Mouse (Mus musculus) cortical plate, adult 2 months (tissue): ENCODE measurements around the gene Setd3. TPM values are rescaled to one million over a fixed set of nuclear protein-coding genes. Genes with fewer than 3 reads are reported as not detected.

Experiments used
- H3K27ac ChIP-seq: fragments of 200-500 bp; 2 replicates; pipeline ENCODE4 v1.5.1; 2012; ENCODE audit warnings: low read length, control low read depth, inconsistent platforms; ENCODE audit not compliant: insufficient read depth
- H3K4me1 ChIP-seq: fragments of 200-500 bp; 2 replicates; pipeline ENCODE4 v1.6.1; 2011; ENCODE audit warnings: low read length; ENCODE audit not compliant: control insufficient read depth, insufficient read depth
- H3K4me3 ChIP-seq: fragments of 200-500 bp; 2 replicates; pipeline ENCODE4 v1.5.1; 2011; ENCODE audit warnings: mild to moderate bottlenecking, low read length, control low read depth; ENCODE audit not compliant: insufficient read depth
- CTCF ChIP-seq: fragments of 200-500 bp; IDR thresholded peaks from 2 replicates; pipeline ENCODE4 v1.5.1; 2011; ENCODE audit warnings: mild to moderate bottlenecking, control low read depth, low read length; ENCODE audit not compliant: insufficient read depth; ENCODE audit errors: extremely low read depth
- POLR2A ChIP-seq: fragments of 200-500 bp; IDR thresholded peaks from 2 replicates; pipeline ENCODE4 v1.6.1; 2011; ENCODE audit warnings: mild to moderate bottlenecking, low read length, control low read depth; ENCODE audit not compliant: insufficient read depth; ENCODE audit errors: extremely low read depth
- polyA plus RNA-seq: library from polyadenylated mRNA; depleted of rRNA; stranded (reverse); fragments of >200 nt; gene quantifications from 2 replicates; pipeline ENCODE4 v1.2.3, GENCODE M21; 2012

The Setd3 gene
- polyA plus RNA-seq, 1 experiment: 107 TPM

GRCm38 (mm10) chr12:108208216-108208615 lies 29.1 kb upstream of the Setd3 start:
- Histone ChIP-seq H3K27ac (no peak overlapping the region), H3K4me3 (no peak overlapping the region), H3K4me1 (peaks cover 3% of the 10 kb centered on the region; the same call in 1 of the 2 replicates)
- TF ChIP-seq CTCF (no peak), POLR2A (no peak)

- Histone ChIP-seq H3K4me3 (no peak overlapping the region), H3K4me1 (peaks cover 3% of the 10 kb centered on the region; the same call in 1 of the 2 replicates), H3K27ac (no peak overlapping the region)
- TF ChIP-seq CTCF (peak; percentile 74), POLR2A (no peak)
These were observed 27.5 kb upstream of the Setd3 start for GRCm38 (mm10) chr12:108206641-108207040.

DNA sequence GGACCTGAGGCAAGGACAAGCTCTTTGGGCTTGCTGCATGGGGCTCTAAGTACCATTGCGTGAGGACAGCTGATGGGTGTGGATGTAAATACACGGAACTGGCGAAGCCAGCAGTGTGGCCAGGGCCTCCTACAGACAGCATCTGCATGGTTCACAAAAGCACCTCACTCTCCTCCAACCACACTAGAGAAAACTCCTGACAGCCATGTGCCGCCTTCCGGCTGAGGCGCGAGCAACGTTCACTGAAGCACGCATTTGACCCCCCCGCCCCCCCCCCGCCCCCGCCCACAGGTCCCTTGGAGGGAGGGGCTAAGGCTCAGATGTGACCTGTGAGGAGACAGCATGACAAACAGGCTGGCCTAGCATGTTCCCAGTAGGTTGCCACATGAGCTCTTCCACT lies 25.9 kb upstream of the Setd3 start:
- Histone ChIP-seq H3K27ac (no peak overlapping the region), H3K4me3 (no peak overlapping the region), H3K4me1 (peaks cover 6% of the 10 kb centered on the region; the same call in 1 of the 2 replicates)
- no peak for TF ChIP-seq CTCF
- no peak for TF ChIP-seq POLR2A

DNA sequence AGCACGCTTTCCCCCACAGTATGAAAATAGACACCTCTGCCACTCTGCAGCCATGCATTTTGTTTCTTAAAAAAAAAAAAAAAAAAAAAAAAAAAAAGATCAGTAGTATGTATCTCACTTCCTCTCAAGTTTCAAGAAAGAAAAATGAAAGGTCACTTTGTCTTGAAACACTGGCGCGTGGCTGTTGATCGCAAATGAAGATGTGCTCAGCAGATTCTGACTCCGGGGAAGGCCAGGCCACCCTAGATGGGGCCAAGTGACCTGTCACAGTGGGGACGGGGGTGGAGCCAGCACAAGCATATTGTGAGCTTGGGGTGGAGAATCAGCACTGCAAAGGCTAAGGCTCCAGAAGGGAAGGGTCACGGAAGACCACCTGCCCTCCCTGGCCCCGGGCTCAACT lies 24.8 kb upstream of the Setd3 start:
- H3K4me1 ChIP-seq: peaks cover 6% of the 10 kb centered on the region; the same call in 1 of the 2 replicates
- TF ChIP-seq CTCF (no peak), POLR2A (no peak)
- H3K4me3 ChIP-seq: no peak overlapping the region
- no peak overlapping the region for H3K27ac ChIP-seq

- Histone ChIP-seq H3K4me3 (no peak overlapping the region), H3K27ac (no peak overlapping the region), H3K4me1 (peaks cover 5% of the 10 kb centered on the region; the same call in 1 of the 2 replicates)
- TF ChIP-seq POLR2A (no peak), CTCF (0 out of 2 replicates have a peak, but pooled peaks have one; percentile 7)
These were observed 21.0 kb upstream of the Setd3 start for GRCm38 (mm10) chr12:108200094-108200493.

GRCm38 (mm10) chr12:108198447-108198846 lies 19.3 kb upstream of the Setd3 start:
- no peak overlapping the region for H3K27ac ChIP-seq
- peaks cover 9% of the 10 kb centered on the region; the same call in 1 of the 2 replicates for H3K4me1 ChIP-seq
- TF ChIP-seq POLR2A (no peak), CTCF (no peak)
- no peak overlapping the region for H3K4me3 ChIP-seq

DNA sequence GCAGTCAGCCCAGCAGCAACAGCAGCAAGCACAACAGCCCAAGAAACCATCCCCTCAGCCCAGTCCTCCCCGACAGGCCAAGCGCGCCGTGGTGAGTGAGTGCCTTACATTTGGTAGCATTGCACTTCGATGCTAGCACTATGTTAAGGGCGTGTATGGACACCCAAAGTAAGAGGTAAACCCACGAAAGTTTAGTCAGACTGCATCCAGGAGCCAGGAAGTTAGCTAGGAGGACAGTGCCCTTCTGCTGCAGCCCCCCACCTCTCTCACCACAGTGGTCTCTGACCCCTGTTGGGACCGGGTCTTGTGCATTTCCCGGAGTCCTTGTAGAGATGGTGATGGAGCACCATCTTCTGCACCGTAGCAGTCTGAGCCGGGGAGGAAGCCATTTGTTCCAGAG lies 16.6 kb upstream of the Setd3 start:
- Histone ChIP-seq H3K27ac (peak overlapping the region; percentile 26; the same call in 1 of the 2 replicates), H3K4me3 (no peak overlapping the region), H3K4me1 (peaks cover 10% of the 10 kb centered on the region; the same call in 1 of the 2 replicates)
- no peak for TF ChIP-seq POLR2A
- TF ChIP-seq CTCF: no peak

DNA sequence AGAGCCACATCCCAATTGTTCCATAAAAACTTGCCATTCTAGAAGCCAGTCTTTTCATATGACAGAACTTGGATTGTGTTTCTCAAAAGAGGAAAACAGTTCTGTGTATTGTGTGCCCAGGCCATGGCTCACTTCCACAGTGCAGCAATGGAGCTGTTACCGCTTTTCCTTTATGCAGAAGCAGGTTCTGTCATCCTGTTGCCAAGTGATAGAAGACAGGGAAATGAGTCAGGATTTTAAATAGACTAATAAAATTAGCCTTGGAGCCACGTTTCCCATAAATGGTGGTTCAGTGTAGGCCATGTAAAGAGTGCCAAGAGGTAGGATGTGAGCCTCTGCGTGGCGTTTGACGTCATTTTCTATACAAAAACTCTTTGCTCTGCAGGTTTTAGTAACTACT lies 14.8 kb upstream of the Setd3 start:
- Histone ChIP-seq H3K27ac (peak overlapping the region; percentile 91), H3K4me3 (no peak overlapping the region), H3K4me1 (peaks cover 9% of the 10 kb centered on the region; the same call in 1 of the 2 replicates)
- TF ChIP-seq POLR2A (no peak), CTCF (no peak)

GRCm38 (mm10) chr12:108187541-108188091 lies 8.5 kb upstream of the Setd3 start:
- Histone ChIP-seq H3K4me1 (no peaks in the 10 kb centered on the region), H3K27ac (no peak overlapping the region), H3K4me3 (no peak overlapping the region)
- TF ChIP-seq CTCF: no peak
- no peak for TF ChIP-seq POLR2A

DNA sequence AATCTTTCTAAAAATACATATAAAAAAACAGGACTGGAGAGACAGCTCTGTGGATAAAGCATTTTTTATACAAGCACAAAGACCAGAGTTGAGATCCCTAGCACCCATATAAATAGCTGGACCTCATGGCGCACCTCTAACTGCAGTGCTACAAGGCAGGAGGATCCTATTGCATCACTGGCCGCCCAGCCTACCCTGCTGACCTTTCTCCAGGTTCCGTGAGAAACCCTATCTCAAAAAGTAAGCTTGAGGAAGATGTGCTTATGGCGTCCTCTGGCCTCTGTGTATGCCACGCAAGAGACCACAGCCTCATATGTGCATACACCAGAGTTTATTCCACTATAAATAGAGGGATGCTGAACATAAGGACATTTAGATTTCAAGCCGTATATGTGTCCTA lies 2.6 kb upstream of the Setd3 start:
- TF ChIP-seq CTCF: no peak
- no peak for TF ChIP-seq POLR2A
- Histone ChIP-seq H3K27ac (no peak overlapping the region), H3K4me3 (no peak overlapping the region), H3K4me1 (peaks cover 3% of the 10 kb centered on the region; the same call in 1 of the 2 replicates)

- Histone ChIP-seq H3K27ac (peak within 1 kb of the TSS; percentile 99), H3K4me3 (peak within 1 kb of the TSS; percentile 93), H3K4me1 (peaks cover 5% of the 10 kb centered on the region; the same call in 1 of the 2 replicates)
- TF ChIP-seq CTCF (no peak), POLR2A (peak; percentile 96)
These were observed 480 bp upstream of the Setd3 start, which contains the start of gene Ccnk for GRCm38 (mm10) chr12:108179321-108180266. Ccnk (plus strand) TSS chr12:108179579.
